Mouse (Mus musculus) MEL (cell line): Measurements from ENCODE around the gene Mrnip. TPM values are rescaled to one million over a fixed set of nuclear protein-coding genes. Genes with fewer than 3 reads are reported as not detected.
"Not testable (repeated sequence)": the region's sequence is repeated elsewhere in the genome, so short reads cannot be mapped to it uniquely, and the experiment has no call there.

Experiments
- DNase-seq: peaks from one replicate; pipeline ENCODE4 v3.0.0; 2011; ENCODE audit warnings: low read depth, low spot score
- H3K27ac ChIP-seq: 2 replicates; pipeline ENCODE4 v1.5.1; 2012; ENCODE audit warnings: low read depth, mild to moderate bottlenecking, control low read depth, low read length, moderate library complexity; ENCODE audit not compliant: control insufficient read depth
- H3K27me3 ChIP-seq, 2 experiments: fragments of 150-350 bp in 1 of 2; sonication (generic) in 1 of 2; 2 replicates each; pipeline ENCODE4 v1.6.1; 2012; ENCODE audit warnings: low read length in 2 of 2, mild to moderate bottlenecking in 2 of 2, improper control_type of control experiment in 1 of 2, moderate library complexity in 1 of 2; ENCODE audit not compliant: insufficient read depth in 2 of 2, control insufficient read depth in 1 of 2
- H3K36me3 ChIP-seq, 2 experiments: 2 replicates each; pipeline ENCODE4 v1.6.1; 2012 to 2014; ENCODE audit warnings: low read length in 2 of 2, improper control_type of control experiment in 1 of 2, inconsistent platforms in 1 of 2, mild to moderate bottlenecking in 1 of 2; ENCODE audit not compliant: insufficient read depth in 2 of 2, control insufficient read depth in 1 of 2
- H3K4me1 ChIP-seq, 2 experiments: fragments of 150-350 bp in 1 of 2; sonication (generic) in 1 of 2; 2 replicates each; pipeline ENCODE4 v1.6.1; 2012; ENCODE audit warnings: low read length in 2 of 2, improper control_type of control experiment in 1 of 2, mild to moderate bottlenecking in 1 of 2; ENCODE audit not compliant: insufficient read depth in 2 of 2, control insufficient read depth in 1 of 2
- H3K4me3 ChIP-seq, 2 experiments: fragments of 150-350 bp in 1 of 2; sonication (generic) in 1 of 2; 2 replicates each; pipeline ENCODE4 v1.5.1; 2012; ENCODE audit warnings: low read depth in 2 of 2, low read length in 2 of 2, mild to moderate bottlenecking in 2 of 2, moderate library complexity in 2 of 2, control low read depth in 1 of 2, improper control_type of control experiment in 1 of 2; ENCODE audit not compliant: control insufficient read depth in 1 of 2, insufficient read depth in 1 of 2
- H3K79me2 ChIP-seq: 2 replicates; pipeline ENCODE4 v1.6.1; 2012; ENCODE audit warnings: mild to moderate bottlenecking, low read length, moderate library complexity; ENCODE audit not compliant: control insufficient read depth, poor library complexity, insufficient read depth
- H3K9ac ChIP-seq: 2 replicates; pipeline ENCODE4 v1.6.1; 2012; ENCODE audit warnings: low read depth, mild to moderate bottlenecking, control low read depth, low read length, moderate library complexity; ENCODE audit not compliant: control insufficient read depth, poor library complexity, severe bottlenecking
- H3K9me3 ChIP-seq: fragments of 150-350 bp; sonication (generic); replicated peaks from 2 replicates; pipeline ENCODE4 v1.6.1; 2012; ENCODE audit warnings: mild to moderate bottlenecking, low read length, improper control_type of control experiment, moderate library complexity; ENCODE audit not compliant: insufficient read depth
- BHLHE40 ChIP-seq: IDR thresholded peaks from 2 replicates; pipeline ENCODE4 v1.6.1; 2012; ENCODE audit warnings: low read depth, mild to moderate bottlenecking, inconsistent platforms, low read length, improper control_type of control experiment, borderline replicate concordance
- CHD1 ChIP-seq: IDR thresholded peaks from 2 replicates; pipeline ENCODE4 v1.6.1; 2012; ENCODE audit warnings: low read depth, mild to moderate bottlenecking, inconsistent platforms, low read length, improper control_type of control experiment
- CHD2 ChIP-seq: IDR thresholded peaks from 2 replicates; pipeline ENCODE4 v1.6.1; 2011; ENCODE audit warnings: low read length, improper control_type of control experiment
- CTCF ChIP-seq, 3 experiments: IDR thresholded peaks in 2 of 3; conservative IDR thresholded peaks in 1 of 3; 2 replicates each; pipeline ENCODE4 v1.5.1; 2011 to 2012; ENCODE audit warnings: low read length in 3 of 3, low read depth in 2 of 3, mild to moderate bottlenecking in 2 of 3, improper control_type of control experiment in 1 of 3, inconsistent platforms in 1 of 3, mixed read lengths in 1 of 3, moderate library complexity in 1 of 3; ENCODE audit not compliant: control insufficient read depth in 1 of 3, insufficient read depth in 1 of 3, poor library complexity in 1 of 3, severe bottlenecking in 1 of 3
- EP300 ChIP-seq, 2 experiments: IDR thresholded peaks; 2 replicates each; pipeline ENCODE4 v1.6.1; 2011; ENCODE audit warnings: improper control_type of control experiment in 2 of 2, low read length in 2 of 2, low read depth in 1 of 2, mild to moderate bottlenecking in 1 of 2
- ETS1 ChIP-seq: IDR thresholded peaks from 2 replicates; pipeline ENCODE4 v1.6.1; 2012; ENCODE audit warnings: low read depth, mild to moderate bottlenecking, inconsistent platforms, low read length, improper control_type of control experiment, moderate library complexity
- JUND ChIP-seq: IDR thresholded peaks from 2 replicates; pipeline ENCODE4 v1.6.1; 2011; ENCODE audit warnings: low read depth, mild to moderate bottlenecking, improper control_type of control experiment, low read length
- KAT2A ChIP-seq: conservative IDR thresholded peaks from 2 replicates; pipeline ENCODE4 v1.6.1; 2012; ENCODE audit warnings: low read depth, low read length, improper control_type of control experiment, inconsistent platforms
- MAFK ChIP-seq: IDR thresholded peaks from 2 replicates; pipeline ENCODE4 v1.6.1; 2011; ENCODE audit warnings: low read depth, mild to moderate bottlenecking, low read length, improper control_type of control experiment, borderline replicate concordance
- MAX ChIP-seq: IDR thresholded peaks from 2 replicates; pipeline ENCODE4 v1.6.1; 2011; ENCODE audit warnings: low read length, improper control_type of control experiment
- MAZ ChIP-seq: IDR thresholded peaks from 2 replicates; pipeline ENCODE4 v1.6.1; 2012; ENCODE audit warnings: low read depth, mild to moderate bottlenecking, inconsistent platforms, low read length, improper control_type of control experiment
- MXI1 ChIP-seq: IDR thresholded peaks from 2 replicates; pipeline ENCODE4 v1.6.1; 2011; ENCODE audit warnings: mild to moderate bottlenecking, low read depth, low read length, improper control_type of control experiment
- NELFE ChIP-seq: IDR thresholded peaks from 2 replicates; pipeline ENCODE4 v1.6.1; 2011; ENCODE audit warnings: low read depth, low read length, improper control_type of control experiment
- RCOR1 ChIP-seq: IDR thresholded peaks from 2 replicates; pipeline ENCODE4 v1.6.1; 2012; ENCODE audit warnings: low read depth, mild to moderate bottlenecking, inconsistent platforms, low read length, improper control_type of control experiment
- SMC3 ChIP-seq: IDR thresholded peaks from 2 replicates; pipeline ENCODE4 v1.6.1; 2011; ENCODE audit warnings: low read depth, low read length, improper control_type of control experiment
- TBP ChIP-seq: IDR thresholded peaks from 2 replicates; pipeline ENCODE4 v1.8.0; 2011; ENCODE audit warnings: low read depth, low read length, improper control_type of control experiment
- UBTF ChIP-seq: IDR thresholded peaks from 2 replicates; pipeline ENCODE4 v1.6.1; 2012; ENCODE audit warnings: low read depth, mild to moderate bottlenecking, inconsistent platforms, low read length, improper control_type of control experiment, moderate library complexity, borderline replicate concordance; ENCODE audit not compliant: insufficient read depth
- USF1 ChIP-seq: IDR thresholded peaks from 2 replicates; pipeline ENCODE4 v1.6.1; 2014; ENCODE audit warnings: low read depth, mild to moderate bottlenecking, inconsistent platforms, low read length, improper control_type of control experiment, moderate library complexity
- ZNF384 ChIP-seq: IDR thresholded peaks from 2 replicates; pipeline ENCODE4 v1.6.1; 2012; ENCODE audit warnings: low read depth, mild to moderate bottlenecking, inconsistent platforms, low read length, improper control_type of control experiment
- polyA plus RNA-seq, 2 experiments: library from polyadenylated mRNA; stranded (reverse) in 1 of 2; unstranded in 1 of 2; fragments of >175 nt in 1 of 2; fragments of >200 nt in 1 of 2; gene quantifications; 2 replicates each; pipeline versions ENCODE4 v1.2.1 to v1.2.4; 2012; ENCODE audit warnings: low replicate concordance in 2 of 2, low read depth in 1 of 2; ENCODE audit not compliant: insufficient read length in 2 of 2, insufficient read depth in 1 of 2, missing spikeins in 1 of 2
- total RNA-seq: library from RNA; depleted of rRNA; stranded (reverse); fragments of 300-350 nt; gene quantifications from 2 replicates; pipeline ENCODE4 v1.2.3, GENCODE M21; 2012; rRNA removed

Gene Mrnip
- 10.6 and 12.1 TPM in 2 replicates for total RNA-seq
- polyA plus RNA-seq = 1 to 10 TPM in 1 of 2 experiments, not detected in 1; 8.6 TPM

- H3K9ac ChIP-seq = peak within 1 kb of the TSS; percentile 76
- H3K27ac ChIP-seq = peak within 1 kb of the TSS; percentile 55
- not testable (repeated sequence) for H3K9me3 ChIP-seq, H3K27me3 ChIP-seq, H3K4me1 ChIP-seq, H3K36me3 ChIP-seq, DNase-seq, H3K79me2 ChIP-seq
- peak; percentile 99 for TF ChIP-seq RCOR1
- peak; percentile 22; the same call in 1 of the 2 replicates for TF ChIP-seq ZNF384
- TF ChIP-seq TBP = peak; percentile 29; the same call in 1 of the 2 replicates
- TF ChIP-seq EP300 (IDR thresholded peaks at IDR 0.05; ENCODE audit: low read depth in 1 of 2, low read length in 2 of 2) = peak in 1 of 2 experiments; percentile 59; a peak in 1 of 4 replicates
- peak; percentile 20; the same call in 1 of the 2 replicates for TF ChIP-seq SMC3
- TF ChIP-seq MAFK = 0 out of 2 replicates have a peak, but pooled peaks have one; percentile 12
- H3K4me3 ChIP-seq = peak within 1 kb of the TSS; percentile 76 to 90
Observed at GRCm38 (mm10) chr11:50174111-50174729, at the start of gene Mrnip. Mrnip (plus strand) TSS chr11:50174444.

- Histone ChIP-seq H3K27me3 (no peaks in the 10 kb centered on the region), H3K9me3 (no peaks in the 10 kb centered on the region), H3K36me3 (peaks cover 0 to 7% of the 10 kb centered on the region in 2 experiments; a peak in 2 of 4 replicates), H3K79me2 (peaks cover 15% of the 10 kb centered on the region), H3K9ac (peak overlapping the region; percentile 20; the same call in 1 of the 2 replicates), H3K4me1 (peaks cover 3 to 10% of the 10 kb centered on the region in 2 experiments; a peak in 3 of 4 replicates), H3K4me3 (peak overlapping the region; percentile 30 to 37), H3K27ac (no peak overlapping the region)
- TF ChIP-seq MAZ (0 out of 2 replicates have a peak, but pooled peaks have one; percentile 25), CTCF (IDR thresholded peaks at IDR 0.05 in 2 of 3, conservative IDR thresholded peaks at IDR 0.05 in 1 of 3; ENCODE audit: control insufficient read depth in 1 of 3, insufficient read depth in 1 of 3, low read depth in 2 of 3, low read length in 3 of 3, poor library complexity in 1 of 3, severe bottlenecking in 1 of 3) (no peak)
- DNase-seq = peak; percentile 27
Observed at GRCm38 (mm10) chr11:50127781-50128180, 46.5 kb upstream of the Mrnip start.

GRCm38 (mm10) chr11:50130811-50131766 is 43.2 kb upstream of the Mrnip start, which contains the start of gene Tbc1d9b:
Tbc1d9b (plus strand) TSS chr11:50131396.
- peaks cover 11 to 22% of the 10 kb centered on the region in 2 experiments for H3K4me1 ChIP-seq
- H3K36me3 ChIP-seq = peaks cover 0 to 19% of the 10 kb centered on the region in 2 experiments; a peak in 2 of 4 replicates
- peak within 1 kb of the TSS; percentile 61 to 73 for H3K4me3 ChIP-seq
- peak within 1 kb of the TSS; percentile 58 for H3K27ac ChIP-seq
- H3K9me3 ChIP-seq = no peaks in the 10 kb centered on the region
- no peaks in the 10 kb centered on the region for H3K27me3 ChIP-seq
- peak within 1 kb of the TSS; percentile 86 for H3K9ac ChIP-seq
- DNase-seq = peak; percentile 97
- H3K79me2 ChIP-seq = peaks cover 15% of the 10 kb centered on the region
- TF ChIP-seq JUND (no peak), EP300 (IDR thresholded peaks at IDR 0.05; ENCODE audit: low read depth in 1 of 2, low read length in 2 of 2) (no peak), RCOR1 (no peak), CHD2 (no peak), CTCF (IDR thresholded peaks at IDR 0.05 in 2 of 3, conservative IDR thresholded peaks at IDR 0.05 in 1 of 3; ENCODE audit: control insufficient read depth in 1 of 3, insufficient read depth in 1 of 3, low read depth in 2 of 3, low read length in 3 of 3, poor library complexity in 1 of 3, severe bottlenecking in 1 of 3) (peak; percentile 87 to 99 (median 99)), ETS1 (0 out of 2 replicates have a peak, but pooled peaks have one; percentile 32), MXI1 (peak; percentile 59), UBTF (peak; percentile 79; the same call in 1 of the 2 replicates), MAX (no peak), ZNF384 (peak; percentile 79), CHD1 (no peak), KAT2A (no peak; the same call in 1 of the 2 replicates), TBP (peak; percentile 28), USF1 (no peak), BHLHE40 (peak; percentile 4; the same call in 1 of the 2 replicates), NELFE (peak; percentile 86)
